Mouse (Mus musculus): ENCODE measurements around the gene Mrps11. TPM values are rescaled to one million over a fixed set of nuclear protein-coding genes. Genes with fewer than 3 reads are reported as not detected.

Gene Mrps11
- 84.2 and 88.0 TPM in 2 replicates for polyA plus RNA-seq (2015; fragmentation: Nextera tagmentation; extraction: Ambion mirVana)

- DNase-seq (ENCODE audit: low spot score): peak; percentile 89
These were observed at the start of gene Mrps11, which contains the start of gene Mrpl46 for GRCm38 (mm10) chr7:78782639-78783581. Mrps11 (plus strand) TSS chr7:78783119. Mrpl46 (minus strand) TSS chr7:78783531.

GRCm38 (mm10) chr7:78737196-78737595, 45.7 kb upstream of the Mrps11 start:
- peak; percentile 72 for DNase-seq (ENCODE audit: low spot score)

GRCm38 (mm10) chr7:78737614-78738210, 45.2 kb upstream of the Mrps11 start, which contains the start of gene Ntrk3:
Ntrk3 (minus strand) TSS chr7:78738012.
- DNase-seq (ENCODE audit: low spot score): peak; percentile 82

GRCm38 (mm10) chr7:78739351-78740000, 43.4 kb upstream of the Mrps11 start:
- DNase-seq (ENCODE audit: low spot score): no peak

- DNase-seq (ENCODE audit: low spot score): no peak
These were observed 39.1 kb upstream of the Mrps11 start for GRCm38 (mm10) chr7:78743731-78744385.

GRCm38 (mm10) chr7:78752961-78753360, 30.0 kb upstream of the Mrps11 start:
- no peak for DNase-seq (ENCODE audit: low spot score)

- DNase-seq (ENCODE audit: low spot score): no peak
These were observed 29.0 kb upstream of the Mrps11 start for GRCm38 (mm10) chr7:78753752-78754457.

GRCm38 (mm10) chr7:78754458-78755000, 28.4 kb upstream of the Mrps11 start:
- no peak for DNase-seq (ENCODE audit: low spot score)

- DNase-seq (ENCODE audit: low spot score): no peak
These were observed 19.1 kb upstream of the Mrps11 start for GRCm38 (mm10) chr7:78763801-78764200.

- no peak for DNase-seq (ENCODE audit: low spot score)
These were observed 17.7 kb upstream of the Mrps11 start for GRCm38 (mm10) chr7:78765215-78765631.

GRCm38 (mm10) chr7:78766019-78766683, 16.8 kb upstream of the Mrps11 start:
- DNase-seq (ENCODE audit: low spot score): peak; percentile 89

- DNase-seq (ENCODE audit: low spot score): no peak
These were observed 14.9 kb upstream of the Mrps11 start for GRCm38 (mm10) chr7:78767929-78768531.

- no peak for DNase-seq (ENCODE audit: low spot score)
These were observed 13.8 kb upstream of the Mrps11 start for GRCm38 (mm10) chr7:78769075-78769652.

- no peak for DNase-seq (ENCODE audit: low spot score)
These were observed 12.0 kb upstream of the Mrps11 start for GRCm38 (mm10) chr7:78770936-78771335.

GRCm38 (mm10) chr7:78778741-78779140, 4.2 kb upstream of the Mrps11 start:
- no peak for DNase-seq (ENCODE audit: low spot score)

- no peak for DNase-seq (ENCODE audit: low spot score)
These were observed 3.0 kb downstream of the Mrps11 start for GRCm38 (mm10) chr7:78785906-78786305.

- DNase-seq (ENCODE audit: low spot score): no peak
These were observed 5.0 kb downstream of the Mrps11 start for GRCm38 (mm10) chr7:78787793-78788380.
